Mouse (Mus musculus): ENCODE data around the gene Agbl4. TPM values are rescaled to one million over a fixed set of nuclear protein-coding genes. Genes with fewer than 3 reads are reported as not detected.

Agbl4 gene
- polyA plus RNA-seq, 1 experiment: 79.8 TPM

- H3K36me3 ChIP-seq (ENCODE audit: control insufficient read depth, insufficient read depth, low read length): no peaks in the 10 kb centered on the region
- no peaks in the 10 kb centered on the region for H3K27me3 ChIP-seq (ENCODE audit: control insufficient read depth, insufficient read depth, low read length)
- no peak for TF ChIP-seq CTCF (IDR thresholded peaks at IDR 0.05; ENCODE audit: control insufficient read depth, insufficient read depth, insufficient replicate concordance, low read depth, low read length)
- no peak for TF ChIP-seq POLR2A (IDR thresholded peaks at IDR 0.05; ENCODE audit: control insufficient read depth, low read depth, low read length)
- no peak overlapping the region for H3K4me3 ChIP-seq (ENCODE audit: control insufficient read depth, low read depth, low read length)
- no peaks in the 10 kb centered on the region for H3K4me1 ChIP-seq (ENCODE audit: control insufficient read depth, insufficient read depth, low read length)
- no peak overlapping the region for H3K27ac ChIP-seq (ENCODE audit: control insufficient read depth, insufficient read depth, low read depth, low read length)
Measured at GRCm38 (mm10) chr4:111589467-111590170, 1192.2 kb downstream of the Agbl4 start.

GRCm38 (mm10) chr4:111594655-111595295 lies 1197.3 kb downstream of the Agbl4 start:
- H3K4me1 ChIP-seq (ENCODE audit: control insufficient read depth, insufficient read depth, low read length): no peaks in the 10 kb centered on the region
- H3K4me3 ChIP-seq (ENCODE audit: control insufficient read depth, low read depth, low read length): no peak overlapping the region
- no peaks in the 10 kb centered on the region for H3K36me3 ChIP-seq (ENCODE audit: control insufficient read depth, insufficient read depth, low read length)
- no peaks in the 10 kb centered on the region for H3K27me3 ChIP-seq (ENCODE audit: control insufficient read depth, insufficient read depth, low read length)
- no peak overlapping the region for H3K27ac ChIP-seq (ENCODE audit: control insufficient read depth, insufficient read depth, low read depth, low read length)
- no peak for TF ChIP-seq CTCF (IDR thresholded peaks at IDR 0.05; ENCODE audit: control insufficient read depth, insufficient read depth, insufficient replicate concordance, low read depth, low read length)
- no peak for TF ChIP-seq POLR2A (IDR thresholded peaks at IDR 0.05; ENCODE audit: control insufficient read depth, low read depth, low read length)

- Histone ChIP-seq H3K4me3 (ENCODE audit: control insufficient read depth, low read depth, low read length) (no peak overlapping the region), H3K27me3 (ENCODE audit: control insufficient read depth, insufficient read depth, low read length) (no peaks in the 10 kb centered on the region), H3K4me1 (ENCODE audit: control insufficient read depth, insufficient read depth, low read length) (no peaks in the 10 kb centered on the region), H3K36me3 (ENCODE audit: control insufficient read depth, insufficient read depth, low read length) (no peaks in the 10 kb centered on the region), H3K27ac (ENCODE audit: control insufficient read depth, insufficient read depth, low read depth, low read length) (no peak overlapping the region)
- TF ChIP-seq POLR2A (IDR thresholded peaks at IDR 0.05; ENCODE audit: control insufficient read depth, low read depth, low read length) (no peak), CTCF (IDR thresholded peaks at IDR 0.05; ENCODE audit: control insufficient read depth, insufficient read depth, insufficient replicate concordance, low read depth, low read length) (no peak)
Measured at GRCm38 (mm10) chr4:111597249-111597661, 1199.8 kb downstream of the Agbl4 start.

GRCm38 (mm10) chr4:111597986-111598385 lies 1200.5 kb downstream of the Agbl4 start:
- no peaks in the 10 kb centered on the region for H3K27me3 ChIP-seq (ENCODE audit: control insufficient read depth, insufficient read depth, low read length)
- no peak overlapping the region for H3K27ac ChIP-seq (ENCODE audit: control insufficient read depth, insufficient read depth, low read depth, low read length)
- H3K4me3 ChIP-seq (ENCODE audit: control insufficient read depth, low read depth, low read length): no peak overlapping the region
- TF ChIP-seq CTCF (IDR thresholded peaks at IDR 0.05; ENCODE audit: control insufficient read depth, insufficient read depth, insufficient replicate concordance, low read depth, low read length) (no peak), POLR2A (IDR thresholded peaks at IDR 0.05; ENCODE audit: control insufficient read depth, low read depth, low read length) (no peak)
- no peaks in the 10 kb centered on the region for H3K36me3 ChIP-seq (ENCODE audit: control insufficient read depth, insufficient read depth, low read length)
- no peaks in the 10 kb centered on the region for H3K4me1 ChIP-seq (ENCODE audit: control insufficient read depth, insufficient read depth, low read length)

- Histone ChIP-seq H3K4me3 (ENCODE audit: control insufficient read depth, low read depth, low read length) (no peak overlapping the region), H3K36me3 (ENCODE audit: control insufficient read depth, insufficient read depth, low read length) (no peaks in the 10 kb centered on the region), H3K27me3 (ENCODE audit: control insufficient read depth, insufficient read depth, low read length) (no peaks in the 10 kb centered on the region), H3K27ac (ENCODE audit: control insufficient read depth, insufficient read depth, low read depth, low read length) (no peak overlapping the region), H3K4me1 (ENCODE audit: control insufficient read depth, insufficient read depth, low read length) (no peaks in the 10 kb centered on the region)
- no peak for TF ChIP-seq CTCF (IDR thresholded peaks at IDR 0.05; ENCODE audit: control insufficient read depth, insufficient read depth, insufficient replicate concordance, low read depth, low read length)
- no peak for TF ChIP-seq POLR2A (IDR thresholded peaks at IDR 0.05; ENCODE audit: control insufficient read depth, low read depth, low read length)
Measured at GRCm38 (mm10) chr4:111603194-111603593, 1205.7 kb downstream of the Agbl4 start.

GRCm38 (mm10) chr4:111607826-111608500 lies 1210.5 kb downstream of the Agbl4 start:
- no peak overlapping the region for H3K4me3 ChIP-seq (ENCODE audit: control insufficient read depth, low read depth, low read length)
- H3K4me1 ChIP-seq (ENCODE audit: control insufficient read depth, insufficient read depth, low read length): no peaks in the 10 kb centered on the region
- H3K27ac ChIP-seq (ENCODE audit: control insufficient read depth, insufficient read depth, low read depth, low read length): no peak overlapping the region
- TF ChIP-seq POLR2A (IDR thresholded peaks at IDR 0.05; ENCODE audit: control insufficient read depth, low read depth, low read length) (no peak), CTCF (IDR thresholded peaks at IDR 0.05; ENCODE audit: control insufficient read depth, insufficient read depth, insufficient replicate concordance, low read depth, low read length) (no peak)
- H3K27me3 ChIP-seq (ENCODE audit: control insufficient read depth, insufficient read depth, low read length): no peaks in the 10 kb centered on the region
- no peaks in the 10 kb centered on the region for H3K36me3 ChIP-seq (ENCODE audit: control insufficient read depth, insufficient read depth, low read length)

- H3K36me3 ChIP-seq (ENCODE audit: control insufficient read depth, insufficient read depth, low read length): no peaks in the 10 kb centered on the region
- H3K27me3 ChIP-seq (ENCODE audit: control insufficient read depth, insufficient read depth, low read length): no peaks in the 10 kb centered on the region
- H3K4me1 ChIP-seq (ENCODE audit: control insufficient read depth, insufficient read depth, low read length): no peaks in the 10 kb centered on the region
- no peak overlapping the region for H3K27ac ChIP-seq (ENCODE audit: control insufficient read depth, insufficient read depth, low read depth, low read length)
- no peak overlapping the region for H3K4me3 ChIP-seq (ENCODE audit: control insufficient read depth, low read depth, low read length)
- TF ChIP-seq POLR2A (IDR thresholded peaks at IDR 0.05; ENCODE audit: control insufficient read depth, low read depth, low read length): no peak
Measured at GRCm38 (mm10) chr4:111621865-111622264, 1224.4 kb downstream of the Agbl4 start.

Measured in testis, adult 2 months (tissue).